Mouse (Mus musculus): Measurements from ENCODE around the gene Nfia.

The Nfia gene

DNA sequence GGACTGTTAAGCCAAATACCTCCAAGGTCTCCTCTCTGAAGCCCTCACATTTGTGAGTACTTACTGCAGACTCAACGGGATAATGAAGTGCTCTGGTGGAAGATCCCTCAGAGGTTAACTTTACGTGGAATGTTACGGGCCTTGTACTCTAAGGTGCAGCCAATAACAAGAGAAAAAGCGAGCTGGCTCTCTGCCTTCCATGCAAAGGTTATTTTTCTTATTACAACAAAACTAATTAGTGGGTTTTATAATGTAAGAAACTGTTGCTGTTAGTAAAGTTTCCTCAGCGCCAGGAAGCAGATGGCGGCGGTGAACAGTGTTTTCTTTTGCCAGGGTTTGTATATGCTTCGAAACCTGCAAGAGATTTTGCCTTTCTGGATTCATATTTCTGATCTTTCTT lies 169.1 kb downstream of the Nfia start:
- no peak for DNase-seq (ENCODE audit: low spot score in 2 of 2)

DNA sequence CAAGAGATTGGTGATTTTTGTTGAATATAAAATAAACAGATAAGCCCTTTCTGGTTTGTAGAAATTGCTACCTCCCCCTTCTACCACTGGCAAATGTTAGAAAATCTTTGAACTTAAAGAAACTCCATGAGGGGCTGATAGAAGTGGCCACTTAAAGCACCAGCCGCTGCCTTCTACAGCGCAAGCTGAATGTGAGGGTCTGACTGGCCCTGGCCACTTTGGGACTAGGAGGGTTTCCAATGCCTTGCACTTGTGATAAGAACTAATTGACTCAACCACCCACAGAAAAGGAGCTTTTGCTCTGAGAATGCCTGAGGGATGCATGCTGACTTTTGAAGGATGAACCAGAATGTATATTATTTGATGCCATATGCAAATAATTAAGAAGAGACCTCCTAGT lies 171.8 kb downstream of the Nfia start:
- no peak for DNase-seq (ENCODE audit: low spot score in 2 of 2)

DNA sequence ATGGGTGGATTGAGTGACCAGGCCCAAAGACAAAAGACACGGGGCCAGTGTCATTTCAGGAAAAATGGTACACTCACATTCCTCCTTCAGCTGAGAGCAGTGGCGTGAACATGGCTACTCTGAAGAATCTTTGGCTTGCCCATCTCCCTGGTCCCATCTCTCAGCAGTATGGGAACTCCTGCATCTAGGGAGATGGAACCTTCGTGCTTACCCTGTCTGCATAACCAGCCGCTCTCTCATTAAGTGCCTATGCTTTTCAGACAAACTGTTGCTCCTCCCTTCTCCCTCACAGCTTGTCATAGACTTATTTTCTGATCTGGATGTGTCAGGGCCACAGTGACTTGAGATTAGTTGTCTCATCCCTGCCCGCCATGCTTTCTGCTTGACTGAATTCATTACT lies 174.9 kb downstream of the Nfia start:
- DNase-seq (ENCODE audit: low spot score in 2 of 2), result no peak

DNA sequence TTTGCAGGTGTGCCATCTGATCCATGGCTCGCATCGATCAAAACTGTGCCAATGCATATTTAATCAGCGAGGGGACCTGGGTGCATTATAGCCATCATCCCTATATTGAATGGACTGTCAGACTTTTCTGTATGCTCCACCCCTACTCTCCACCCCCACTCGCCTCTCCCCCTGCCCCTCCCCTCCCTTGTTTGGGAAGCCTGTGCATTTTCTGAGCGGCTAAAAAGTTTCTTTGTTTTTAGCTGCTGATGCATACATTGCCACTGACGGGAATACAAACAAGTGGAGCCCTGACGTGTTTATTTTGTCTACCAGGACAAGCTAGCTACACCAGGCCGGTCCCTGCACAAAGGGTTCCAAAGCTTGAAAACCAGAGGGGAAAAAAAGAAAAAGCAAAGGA lies 175.7 kb downstream of the Nfia start:
- DNase-seq (ENCODE audit: low spot score in 2 of 2), result no peak

DNA sequence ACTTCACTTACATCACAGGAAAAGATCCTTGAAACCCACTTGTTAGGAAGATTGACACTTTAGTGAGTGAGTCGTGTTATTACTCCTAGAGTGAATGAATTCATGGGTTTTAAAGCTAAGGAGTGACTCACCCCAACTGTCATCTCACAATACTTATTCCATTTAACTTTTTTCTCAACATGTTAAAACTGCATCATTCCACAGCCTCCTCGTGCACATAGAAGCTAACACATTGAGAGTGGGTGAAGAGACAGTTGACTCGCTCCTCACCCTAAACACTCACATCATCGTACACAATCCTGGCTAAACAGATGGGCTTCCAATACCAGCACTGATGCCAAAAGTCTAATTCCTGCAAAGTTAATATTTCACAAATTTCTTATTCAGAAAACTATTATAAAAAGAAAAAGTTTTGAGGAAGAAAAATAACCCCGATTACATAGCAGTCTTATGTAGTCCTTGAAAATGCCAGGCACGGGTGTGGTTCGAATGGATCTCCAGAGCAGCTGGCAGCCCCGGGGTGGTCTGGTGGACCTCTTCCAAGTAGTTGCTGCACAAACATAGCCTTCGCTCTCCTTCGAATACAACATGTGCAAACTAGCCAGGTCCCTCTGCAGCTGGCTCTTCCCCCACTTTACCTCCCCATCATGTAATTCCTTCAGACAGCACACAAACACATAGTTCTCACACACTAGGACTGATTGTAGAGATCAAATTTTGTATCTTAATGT lies 178.0 kb downstream of the Nfia start:
- no peak for DNase-seq (ENCODE audit: low spot score in 2 of 2)

DNA sequence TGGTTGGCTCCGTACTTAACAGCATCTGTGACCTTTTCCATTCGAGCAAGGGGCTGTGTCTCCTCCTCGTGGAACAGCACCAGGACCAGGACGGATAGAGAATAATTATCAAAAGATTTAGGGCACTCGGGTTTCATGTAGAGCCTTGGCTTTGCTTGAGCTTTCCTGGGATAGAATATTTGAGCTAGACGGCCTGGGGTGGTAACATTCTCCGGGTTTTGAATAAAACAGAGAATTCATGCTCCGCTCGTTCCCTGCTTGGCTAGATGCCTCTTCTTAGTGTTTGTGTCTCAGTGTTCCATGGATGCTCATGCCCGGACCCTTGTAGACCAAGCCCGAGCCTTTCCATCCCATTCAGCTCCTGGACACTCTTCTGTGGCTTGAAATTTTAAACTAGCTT lies 181.4 kb downstream of the Nfia start:
- no peak for DNase-seq (ENCODE audit: low spot score in 2 of 2)

DNA sequence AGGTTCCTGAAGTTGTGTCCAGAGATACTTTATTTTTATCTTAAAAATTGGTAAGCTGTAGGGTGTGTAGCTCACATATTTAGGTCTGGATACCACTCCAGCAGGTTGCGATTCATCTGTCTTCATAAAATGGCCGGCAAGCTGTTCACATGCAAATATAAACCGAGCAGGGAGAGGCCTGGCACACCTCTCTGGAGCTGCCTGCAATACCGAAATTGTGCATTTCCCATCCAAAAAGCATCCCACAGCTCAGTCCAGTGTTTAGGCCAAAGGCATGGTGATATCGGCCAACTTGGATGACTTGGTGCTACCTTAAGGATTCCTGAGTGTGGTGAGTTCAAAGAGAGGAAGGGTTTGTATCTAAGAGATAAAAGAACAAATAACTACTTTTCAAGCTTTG lies 185.6 kb downstream of the Nfia start:
- DNase-seq (ENCODE audit: low spot score in 2 of 2), result no peak

DNA sequence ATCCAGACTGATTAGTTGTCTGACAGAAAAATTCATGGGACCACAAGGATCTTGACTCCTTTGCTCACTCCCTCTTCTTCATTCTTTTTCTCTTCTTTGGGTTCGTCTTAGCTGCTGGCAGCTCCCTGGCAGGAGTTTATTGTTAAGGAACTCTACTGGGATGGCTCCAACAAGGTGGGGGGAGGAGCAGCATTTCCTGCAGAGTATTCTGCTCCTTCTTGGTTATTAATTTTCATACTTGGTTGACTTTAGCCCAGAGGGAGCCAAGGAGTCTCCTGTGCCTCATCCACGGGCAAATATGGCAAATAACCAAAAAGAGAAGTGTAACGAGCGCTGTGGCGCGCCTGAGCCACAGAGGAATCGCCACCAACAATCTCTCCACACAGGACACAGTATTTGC lies 190.3 kb downstream of the Nfia start:
- DNase-seq (ENCODE audit: low spot score in 2 of 2), result no peak

DNA sequence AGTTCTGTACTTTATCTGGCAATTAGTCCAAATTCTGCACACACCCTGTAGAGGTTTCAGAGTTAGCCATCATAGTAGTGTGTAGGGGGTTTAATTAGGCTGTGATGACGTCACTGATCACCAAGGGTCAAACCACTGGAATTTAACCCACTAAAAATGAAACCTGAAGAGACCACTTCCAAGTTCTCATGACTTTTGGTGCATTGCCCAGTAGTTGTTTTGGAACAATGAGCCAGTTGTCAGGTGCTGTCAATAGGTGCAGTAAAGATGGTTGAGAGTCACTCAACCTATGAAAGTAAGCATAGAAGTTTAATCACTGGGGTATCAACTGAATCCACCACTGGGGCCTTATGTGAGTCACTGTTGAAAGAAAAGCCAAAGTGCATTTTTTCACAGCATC lies 191.4 kb downstream of the Nfia start:
- no peak for DNase-seq (ENCODE audit: low spot score in 2 of 2)

DNA sequence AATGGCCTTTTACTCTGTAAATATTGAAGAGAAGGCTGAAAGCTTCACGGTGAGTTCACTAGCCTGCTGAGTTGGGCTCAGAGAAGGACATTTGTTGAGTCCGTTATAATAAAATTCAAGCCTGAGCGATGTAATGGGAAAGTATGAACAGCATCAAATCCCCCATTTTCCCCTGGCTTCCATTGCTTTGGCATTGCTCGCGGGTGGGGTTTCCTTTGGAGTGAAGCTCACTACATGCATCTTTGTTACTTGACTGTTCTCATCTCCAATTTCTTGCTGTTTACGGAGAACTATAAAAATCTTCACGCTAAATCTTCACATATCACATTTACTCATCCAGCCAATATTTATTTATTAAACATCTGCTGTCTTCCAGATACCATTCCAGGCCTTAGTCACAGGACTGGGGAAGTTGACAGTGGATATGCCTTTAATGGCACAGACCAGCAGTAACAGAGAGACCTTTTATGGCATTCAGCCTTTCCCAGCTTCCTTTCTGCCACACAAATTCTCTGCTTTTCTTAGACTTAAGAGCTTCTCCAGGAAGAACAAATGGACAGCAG lies 196.3 kb downstream of the Nfia start:
- DNase-seq (ENCODE audit: low spot score in 2 of 2), result no peak

DNA sequence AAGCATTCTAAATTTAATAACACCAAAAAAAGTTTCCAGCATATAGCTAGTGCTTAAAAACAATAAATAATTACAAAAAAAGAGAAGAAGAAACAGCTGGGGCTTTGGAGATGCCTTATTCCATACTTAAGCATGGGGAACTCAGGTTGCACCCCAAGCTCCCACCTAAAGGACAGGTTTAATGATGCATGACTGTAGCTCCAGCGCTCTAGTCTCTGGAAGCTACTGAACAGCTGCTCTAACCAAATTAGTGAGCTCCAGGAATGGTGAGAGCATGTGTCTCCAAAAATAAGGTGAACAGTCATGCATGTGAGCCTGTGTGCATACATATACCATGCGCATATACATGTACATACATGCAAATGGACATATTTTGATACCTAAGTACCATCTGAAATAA lies 200.5 kb downstream of the Nfia start:
- no peak for DNase-seq (ENCODE audit: low spot score in 2 of 2)

DNA sequence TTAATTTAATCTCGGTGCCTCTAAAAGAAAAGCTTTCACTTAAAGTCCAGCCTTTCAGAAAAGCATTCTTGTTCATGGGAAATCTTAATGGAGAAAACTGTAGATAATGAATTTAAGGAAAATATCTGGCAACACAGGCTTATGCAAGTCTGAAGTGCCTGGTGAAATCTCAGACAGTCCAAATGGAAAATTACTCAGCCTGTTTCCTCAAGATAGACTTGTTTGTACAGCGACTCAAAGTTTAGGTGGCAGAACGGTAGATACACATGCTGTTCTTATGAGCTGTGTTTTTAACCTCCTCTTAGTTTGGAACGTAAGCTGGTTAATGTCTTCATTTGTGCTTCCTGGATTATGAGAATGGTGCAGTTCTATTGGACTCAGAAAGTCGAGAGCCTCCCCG lies 201.5 kb downstream of the Nfia start:
- no peak for DNase-seq (ENCODE audit: low spot score in 2 of 2)

DNA sequence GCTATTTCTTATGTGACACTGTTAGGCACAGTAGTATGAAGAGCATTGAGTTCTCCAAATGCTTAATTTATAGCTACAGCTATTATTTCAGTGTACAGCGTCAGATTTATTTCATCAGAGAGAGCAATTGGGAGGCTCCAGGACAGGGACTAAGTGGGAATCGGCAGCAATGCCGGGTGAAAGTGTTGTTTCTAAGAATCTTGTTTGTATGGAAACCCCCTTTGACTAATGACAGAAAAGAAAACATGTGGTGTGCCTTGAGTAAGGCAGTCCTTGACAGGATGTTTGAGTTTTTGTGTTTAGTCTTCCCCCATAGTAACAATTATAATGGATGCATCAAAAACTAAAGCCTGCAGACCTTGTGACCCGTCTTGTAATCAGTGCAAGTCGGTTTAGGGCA lies 204.4 kb downstream of the Nfia start:
- no peak for DNase-seq (ENCODE audit: low spot score in 2 of 2)

DNA sequence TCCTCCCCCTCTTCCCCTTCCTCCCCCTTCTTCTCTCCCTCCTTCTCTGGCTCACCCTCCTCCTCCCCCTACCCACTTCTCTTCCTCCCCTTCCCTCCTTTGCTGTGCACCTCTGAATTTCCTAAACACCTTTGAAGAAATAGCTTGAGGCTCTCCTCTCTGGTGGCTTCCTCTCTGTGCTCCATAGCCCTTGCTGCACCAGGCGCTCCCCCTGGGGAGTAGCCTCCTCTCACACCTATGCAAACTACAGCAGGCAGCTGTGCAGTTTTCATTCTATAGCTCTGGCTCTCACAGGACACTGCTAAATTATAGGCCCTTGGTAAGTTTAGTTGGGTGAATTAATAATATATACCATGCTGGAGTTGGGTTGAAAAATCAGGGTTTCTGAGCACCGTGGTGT lies 211.8 kb downstream of the Nfia start:
- no peak for DNase-seq (ENCODE audit: low spot score in 2 of 2)

DNA sequence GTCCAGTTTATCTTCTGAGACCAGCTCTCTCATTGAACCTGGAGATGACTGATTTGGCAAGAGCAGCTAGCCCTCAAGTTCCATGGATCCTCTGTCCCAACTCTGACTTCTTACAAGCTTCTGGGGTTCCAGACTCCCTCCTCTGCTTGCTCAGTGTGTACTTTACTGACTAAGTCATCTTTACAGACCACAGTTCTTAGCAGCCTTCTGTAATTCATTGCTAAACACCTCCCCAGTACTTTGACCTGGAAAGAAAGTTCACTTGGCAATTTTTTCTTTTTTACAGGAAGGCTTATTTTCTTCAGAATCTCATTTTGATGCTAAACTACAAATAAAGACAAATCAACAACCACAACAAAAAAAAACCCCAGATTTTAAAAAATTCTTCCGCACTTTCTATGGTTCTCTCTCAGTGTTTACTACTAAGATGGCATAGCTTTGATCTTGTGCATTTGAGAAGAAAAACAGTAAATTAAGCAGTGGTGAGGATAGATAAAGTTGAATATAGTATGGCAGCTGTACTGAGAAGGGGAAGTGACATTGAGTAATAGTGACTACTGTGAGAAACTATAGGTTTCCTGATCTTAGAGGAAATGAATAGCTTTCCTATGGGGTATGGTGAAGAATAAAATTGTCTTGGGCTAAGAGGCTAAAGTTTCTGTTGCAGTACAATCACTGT lies 213.7 kb downstream of the Nfia start:
- no peak for DNase-seq (ENCODE audit: low spot score in 2 of 2)

DNA sequence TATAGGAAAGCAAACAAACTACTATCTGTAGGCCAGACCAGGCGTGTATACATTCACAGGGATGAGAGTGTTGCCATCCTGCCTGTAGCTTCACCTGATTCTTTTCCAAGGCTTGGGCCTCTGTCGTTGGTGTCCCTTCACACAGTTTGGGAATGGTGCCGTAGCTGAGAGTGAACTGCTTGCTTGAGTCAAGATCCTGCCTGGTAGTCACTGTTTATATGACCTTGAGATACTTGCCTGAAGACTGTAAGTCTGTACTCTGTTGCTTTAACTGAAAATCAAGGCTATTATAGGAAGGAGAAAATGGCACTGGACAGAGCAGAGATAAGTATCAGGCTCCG lies 214.2 kb downstream of the Nfia start:
- no peak for DNase-seq (ENCODE audit: low spot score in 2 of 2)

DNA sequence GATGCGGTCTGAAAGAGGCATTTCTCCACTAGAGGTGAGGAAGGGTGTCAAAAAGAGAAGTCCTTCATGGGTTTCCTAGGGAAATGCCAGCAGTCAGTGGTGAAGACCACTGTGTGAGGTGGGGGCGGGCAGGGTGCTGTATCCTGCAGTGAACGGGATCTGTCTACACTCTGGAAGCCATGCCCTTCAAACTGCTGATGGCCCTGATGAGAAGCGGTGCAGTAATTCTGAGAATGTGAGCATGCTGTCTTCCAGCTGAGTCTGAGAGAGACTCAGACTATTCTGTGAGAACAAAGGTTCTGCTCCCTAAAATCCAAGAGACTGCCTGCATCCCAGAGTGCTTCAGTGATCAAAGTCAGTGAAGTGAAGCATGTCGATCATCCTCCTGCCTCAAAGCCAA lies 216.2 kb downstream of the Nfia start:
- DNase-seq (ENCODE audit: low spot score in 2 of 2), result no peak

DNA sequence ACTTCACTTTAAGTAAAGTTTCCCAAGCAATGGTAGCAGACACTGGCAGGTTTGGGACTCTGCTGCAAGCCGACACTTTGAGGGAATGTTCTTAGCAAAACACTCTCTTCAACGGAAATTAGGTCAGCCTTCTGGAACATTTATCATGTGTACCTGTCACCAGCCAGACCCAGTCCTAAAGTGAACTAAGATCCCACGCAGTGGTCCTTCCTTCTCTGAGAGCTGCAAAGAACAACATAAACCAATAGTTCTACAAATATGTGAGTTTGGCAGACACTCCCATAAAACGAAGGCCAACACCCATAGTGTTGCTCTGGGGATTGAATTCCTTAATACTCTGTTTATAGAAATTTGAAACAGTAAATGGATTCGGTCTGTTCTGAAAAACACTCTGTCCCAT lies 217.9 kb downstream of the Nfia start:
- no peak for DNase-seq (ENCODE audit: low spot score in 2 of 2)

DNA sequence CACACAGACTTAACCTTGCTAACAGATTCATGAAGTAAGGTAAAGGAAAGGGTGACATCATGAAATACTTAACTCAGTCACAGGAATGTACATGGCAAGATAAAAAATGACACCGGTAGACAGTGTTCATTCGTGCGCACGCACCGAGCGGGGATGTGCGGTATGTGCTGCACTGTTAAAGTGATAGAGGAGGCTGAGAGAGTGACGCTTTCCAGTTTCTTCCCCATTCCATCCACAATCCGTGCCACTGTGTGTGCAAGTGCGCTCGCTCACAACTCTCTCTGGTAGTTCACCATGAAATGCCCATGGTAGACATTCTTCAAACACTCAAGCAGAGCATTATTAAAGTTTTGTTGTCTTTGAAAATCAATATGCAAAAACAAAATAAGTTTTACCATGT lies 218.9 kb downstream of the Nfia start:
- no peak for DNase-seq (ENCODE audit: low spot score in 2 of 2)

DNA sequence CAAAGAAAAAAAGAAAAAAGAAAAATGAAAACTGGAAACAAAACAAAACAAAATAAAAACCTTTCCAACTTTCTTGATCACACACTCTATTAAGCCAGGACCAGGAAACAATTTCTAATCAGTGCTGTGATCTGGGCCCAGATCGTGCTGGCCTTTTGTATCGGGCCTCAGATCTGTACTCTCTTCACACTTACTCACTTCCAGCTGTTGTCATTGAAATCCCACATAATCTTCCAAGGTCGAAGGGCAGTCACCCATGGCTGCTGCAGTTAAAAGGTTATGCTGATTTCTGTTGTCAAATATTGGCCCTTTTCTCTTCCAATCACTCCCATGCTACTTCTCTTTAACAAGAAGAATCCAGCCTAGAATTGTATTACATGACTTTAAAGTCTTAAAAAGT lies 219.3 kb downstream of the Nfia start:
- DNase-seq (ENCODE audit: low spot score in 2 of 2), result no peak

DNA sequence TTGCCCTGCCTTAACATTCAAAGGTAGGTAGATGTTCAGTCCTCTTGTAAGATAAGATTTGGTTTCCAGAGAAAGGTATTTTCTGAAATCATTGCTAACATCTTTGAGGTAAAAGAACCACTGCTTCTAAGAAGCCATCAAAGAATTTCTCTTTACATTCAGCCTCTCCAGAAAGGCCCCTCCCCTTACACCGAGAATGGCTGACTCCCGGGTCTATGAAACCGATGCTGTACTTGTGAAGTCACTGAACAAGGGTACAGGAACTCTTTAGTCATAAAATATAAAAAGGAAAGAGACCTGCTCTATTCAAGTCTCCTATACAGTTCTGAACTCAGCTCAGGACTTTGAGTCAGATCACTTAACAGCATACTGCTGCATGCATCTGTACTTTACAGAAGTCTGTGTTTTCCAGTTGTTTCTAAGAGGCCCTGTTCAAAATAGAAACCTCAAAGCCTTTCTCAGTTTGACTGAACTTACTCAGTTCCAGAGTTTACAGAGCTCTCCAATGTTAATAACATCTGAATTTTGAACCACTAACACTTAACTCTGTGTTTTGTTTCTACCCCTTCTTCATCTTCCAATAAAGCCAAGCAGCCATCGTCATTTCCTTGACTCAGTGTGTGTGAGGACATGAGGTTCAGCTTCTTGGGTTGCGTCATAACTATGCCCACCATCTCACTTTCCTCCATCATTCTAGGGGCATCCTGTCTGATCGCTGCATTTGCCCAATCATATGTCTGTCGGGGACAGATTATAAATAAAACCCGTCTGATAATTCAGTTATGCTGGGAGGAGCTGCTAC lies 223.6 kb downstream of the Nfia start:
- DNase-seq (ENCODE audit: low spot score in 2 of 2), result no peak

DNA sequence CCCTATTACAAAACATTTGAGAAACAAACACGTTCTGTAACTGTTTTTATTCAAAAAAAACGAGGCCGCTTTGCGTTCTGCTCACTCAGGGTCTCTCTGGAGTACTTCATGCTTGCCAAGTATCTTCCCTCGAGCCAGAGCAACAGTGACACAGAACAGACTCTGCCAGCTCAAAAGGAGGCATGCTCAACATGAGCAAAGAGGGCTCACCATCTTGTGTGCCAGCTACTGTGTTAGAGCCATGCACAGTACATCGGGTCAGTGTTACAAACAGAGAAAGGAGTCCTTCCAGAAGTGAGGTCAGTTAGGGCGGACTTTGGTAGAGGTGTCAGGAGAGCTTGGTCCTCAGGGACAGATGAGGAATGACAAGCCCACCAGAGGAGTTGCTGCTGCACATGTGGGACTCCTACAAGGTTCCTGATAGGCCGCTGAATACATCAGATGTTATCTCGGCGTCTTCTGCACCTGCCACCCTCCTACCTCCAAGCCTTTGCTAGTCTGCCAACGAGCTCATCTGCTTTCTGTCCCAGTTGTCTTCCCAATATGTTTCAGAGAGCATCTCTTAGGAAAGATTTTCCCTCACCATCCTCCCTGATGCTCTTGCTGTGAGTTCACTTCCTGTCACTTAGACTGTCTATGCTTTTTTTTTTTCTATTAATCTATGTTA lies 224.8 kb downstream of the Nfia start:
- DNase-seq (ENCODE audit: low spot score in 2 of 2), result no peak

All from natural killer cell, adult 2 months (primary cell).